Mouse (Mus musculus) lung, postnatal 0 days (tissue): ENCODE results near the gene Lrrk1.

Experiments used
- CTCF ChIP-seq: IDR thresholded peaks from 2 replicates; pipeline ENCODE4 v1.5.1; 2016; ENCODE audit warnings: antibody characterized with exemption, mild to moderate bottlenecking
- EP300 ChIP-seq: IDR thresholded peaks from 2 replicates; pipeline ENCODE4 v1.6.1; 2016; ENCODE audit warnings: antibody characterized with exemption, mild to moderate bottlenecking, control low read depth

GRCm38 (mm10) chr7:66180260-66180659 lies 207.9 kb downstream of the Lrrk1 start:
- TF ChIP-seq EP300 (no peak), CTCF (no peak)
